Mouse (Mus musculus): Measurements from ENCODE around the gene Spc24.

GRCm38 (mm10) chr9:21801121-21801520 is 41.0 kb upstream of the Spc24 start:
- TF ChIP-seq TAL1 (IDR thresholded peaks at IDR 0.05; ENCODE audit: low read length) (no peak), GATA1 (IDR thresholded peaks at IDR 0.05; ENCODE audit: low read length) (no peak)
